Mouse (Mus musculus): Measurements from ENCODE around the gene Lingo4.

The Lingo4 gene

DNA sequence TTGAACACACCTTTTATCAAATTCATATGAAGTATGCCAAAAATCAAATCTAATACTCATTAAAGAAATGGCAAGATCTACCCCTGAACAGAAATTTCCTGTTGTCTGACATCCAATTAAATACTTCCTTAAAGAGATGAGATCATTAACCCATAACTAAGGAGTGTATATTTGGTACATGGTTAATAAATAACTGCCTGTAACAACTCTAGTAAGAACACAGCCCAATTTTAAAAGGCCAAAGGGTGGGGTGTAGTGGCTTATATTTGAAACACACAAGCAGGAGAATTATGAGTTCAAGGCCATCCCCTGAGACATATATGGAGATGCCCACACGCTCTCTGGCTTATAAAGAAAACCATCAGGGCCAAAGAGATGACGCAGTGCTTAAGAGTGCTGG is 51.1 kb downstream of the Lingo4 start:
- in situ Hi-C loops (cut with MboI, MseI) = no loop called here
